Comparison of ENCODE assay signal across 28 mouse cellular contexts in the genomic region with DNA sequence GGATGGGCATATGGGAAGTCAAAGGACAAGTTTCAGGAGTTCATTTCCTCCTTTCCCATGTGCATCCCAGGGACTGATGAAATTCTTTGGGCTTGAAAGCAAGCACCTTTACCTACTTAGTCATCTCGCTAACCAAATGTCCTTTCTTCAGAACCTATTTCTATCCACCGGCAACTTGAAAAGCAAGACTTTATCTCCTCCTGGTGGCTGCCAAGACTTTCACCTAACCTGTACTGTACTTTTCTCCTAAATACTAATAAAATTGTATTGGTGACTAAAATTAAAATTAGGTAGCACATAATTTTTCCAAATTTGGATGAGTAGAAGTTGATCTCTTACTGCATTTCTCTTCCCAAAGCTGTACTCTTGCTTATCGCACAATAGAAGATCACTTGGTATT. TPM values are rescaled to one million over a fixed set of nuclear protein-coding genes. Genes with fewer than 3 reads are reported as not detected.
DNase-seq lines count a peak whose midpoint lies in the region; ATAC-seq and TF ChIP-seq lines count a peak whose summit lies in the region.
"Had no signal": no experiment of that assay in that cellular context is flagged by ENCODE, and none has a peak within 500 bp of the region (broad histone marks: within the 10 kb centered on the region; RNA-seq: fewer than 3 reads in every experiment).

No protein-coding gene starts in this region.

- no peaks in the 10 kb centered on the region for H3K36me3 ChIP-seq in intestine, postnatal 0 days (ENCODE audit: control insufficient read depth, insufficient read depth)
- no peaks in the 10 kb centered on the region for H3K36me3 ChIP-seq in intestine, embryonic 16.5 days (ENCODE audit: control insufficient read depth, insufficient read depth, low read length)
- H3K36me3 ChIP-seq in heart, embryonic 12.5 days, result no peaks in the 10 kb centered on the region
- H3K36me3 ChIP-seq: embryonic facial prominence, embryonic 12.5 days; embryonic facial prominence, embryonic 15.5 days; G1E; heart, embryonic 13.5 days had no signal

- no peaks in the 10 kb centered on the region for H3K4me1 ChIP-seq in intestine, postnatal 0 days (replicated peaks; ENCODE audit: control insufficient read depth, insufficient read depth, low read length)
- H3K4me1 ChIP-seq in intestine, embryonic 16.5 days (ENCODE audit: control insufficient read depth, insufficient read depth, low read length), result no peaks in the 10 kb centered on the region
- peaks cover 14% of the 10 kb centered on the region for H3K4me1 ChIP-seq in heart, embryonic 12.5 days (replicated peaks)
- H3K4me1 ChIP-seq: embryonic facial prominence, embryonic 12.5 days; embryonic facial prominence, embryonic 15.5 days had no signal

- no peaks in the 10 kb centered on the region for H3K27me3 ChIP-seq in intestine, postnatal 0 days (replicated peaks; ENCODE audit: control insufficient read depth, insufficient read depth, low read length)
- H3K27me3 ChIP-seq in intestine, embryonic 16.5 days (replicated peaks; ENCODE audit: control insufficient read depth, insufficient read depth, low read length), result no peaks in the 10 kb centered on the region
- H3K27me3 ChIP-seq in heart, embryonic 12.5 days (replicated peaks), result no peaks in the 10 kb centered on the region
- H3K27me3 ChIP-seq: embryonic facial prominence, embryonic 12.5 days; embryonic facial prominence, embryonic 15.5 days; heart, embryonic 13.5 days had no signal

- no peak overlapping the region for H3K9ac ChIP-seq in intestine, postnatal 0 days (ENCODE audit: low read depth, low read length)
- no peak overlapping the region for H3K9ac ChIP-seq in intestine, embryonic 16.5 days (ENCODE audit: low read depth, low read length)
- H3K9ac ChIP-seq in heart, embryonic 12.5 days, result no peak overlapping the region
- H3K9ac ChIP-seq: embryonic facial prominence, embryonic 12.5 days; embryonic facial prominence, embryonic 15.5 days; forebrain, postnatal 0 days; heart, embryonic 13.5 days; hindbrain, embryonic 14.5 days had no signal

- no peaks in the 10 kb centered on the region for H3K9me3 ChIP-seq in intestine, postnatal 0 days (ENCODE audit: control insufficient read depth)
- no peaks in the 10 kb centered on the region for H3K9me3 ChIP-seq in intestine, embryonic 16.5 days (ENCODE audit: control insufficient read depth, low read length)
- H3K9me3 ChIP-seq in heart, embryonic 12.5 days (replicated peaks), result no peaks in the 10 kb centered on the region
- H3K9me3 ChIP-seq: embryonic facial prominence, embryonic 12.5 days; embryonic facial prominence, embryonic 15.5 days; G1E; heart, embryonic 13.5 days had no signal

- H3K27ac ChIP-seq in intestine, postnatal 0 days (ENCODE audit: low read depth, low read length), result no peak overlapping the region
- no peak overlapping the region for H3K27ac ChIP-seq in intestine, embryonic 16.5 days (ENCODE audit: low read length)
- H3K27ac ChIP-seq in left cerebral cortex, adult 2 months, result peak overlapping the region; percentile 71
- H3K27ac ChIP-seq in heart, embryonic 12.5 days (ENCODE audit: poor library complexity, severe bottlenecking), result no peak overlapping the region
- H3K27ac ChIP-seq: embryonic facial prominence, embryonic 12.5 days; embryonic facial prominence, embryonic 15.5 days; gastrocnemius, adult 2 months; heart, embryonic 13.5 days; hindbrain, embryonic 14.5 days; hindbrain, postnatal 0 days had no signal

- intact Hi-C loops in left cerebral cortex, adult 2 months (cut with DNase I), result no loop called here

- H3K4me2 ChIP-seq in intestine, postnatal 0 days (replicated peaks; ENCODE audit: low read depth), result no peak overlapping the region
- H3K4me2 ChIP-seq in intestine, embryonic 16.5 days (ENCODE audit: low read depth, low read length), result no peak overlapping the region
- no peak overlapping the region for H3K4me2 ChIP-seq in heart, embryonic 12.5 days
- H3K4me2 ChIP-seq: embryonic facial prominence, embryonic 12.5 days; embryonic facial prominence, embryonic 15.5 days; heart, embryonic 13.5 days; hindbrain, embryonic 14.5 days had no signal

- no peak for DNase-seq in left cerebral cortex, adult 2 months (ENCODE audit: extremely low spot score in 1 of 2, low spot score in 2 of 2)
- no peak for DNase-seq in left cerebral cortex, adult 9 months (ENCODE audit: low spot score in 2 of 2)
- DNase-seq in 416B (ENCODE audit: low read depth), result peak; percentile 37
- DNase-seq in NIH3T3 (ENCODE audit: low read depth), result peak; percentile 11
- DNase-seq in cerebellum, adult 8-10 months, result no peak
- DNase-seq: adrenal gland, adult 8-10 months; adrenal gland, postnatal 25 days; cerebellum, adult 11-12 months; cerebellum, adult 9-10 months; cerebellum, postnatal 14 days; forebrain, postnatal 0 days; gastrocnemius, adult 2 months; gastrocnemius, postnatal 14 days; heart, adult 11 months; heart, postnatal 14 days; heart, postnatal 4 days; kidney, adult 11 months had no signal

- peak; percentile 18; the same call in 1 of the 2 replicates for TF ChIP-seq CTCF in intestine, postnatal 0 days (IDR thresholded peaks at IDR 0.05; ENCODE audit: low read depth)
- TF ChIP-seq CTCF in left cerebral cortex, adult 2 months (IDR thresholded peaks at IDR 0.05), result no peak; the same call in none of the 2 replicates

- WGBS in intestine, postnatal 0 days, result 87% methylated on average over 3 of the region's 3 CpGs
- 86% methylated on average over 3 of the region's 3 CpGs for WGBS in intestine, embryonic 16.5 days
- 88% methylated on average over 3 of the region's 3 CpGs for WGBS in heart, embryonic 12.5 days

- H3K4me3 ChIP-seq in intestine, postnatal 0 days (ENCODE audit: low read depth, low read length), result no peak overlapping the region
- no peak overlapping the region for H3K4me3 ChIP-seq in intestine, embryonic 16.5 days (ENCODE audit: low read length)
- no peak overlapping the region for H3K4me3 ChIP-seq in left cerebral cortex, adult 2 months
- H3K4me3 ChIP-seq in heart, embryonic 12.5 days, result no peak overlapping the region
- H3K4me3 ChIP-seq: embryonic facial prominence, embryonic 12.5 days; embryonic facial prominence, embryonic 15.5 days; gastrocnemius, adult 2 months; heart, embryonic 13.5 days had no signal

- no peak for ATAC-seq in intestine, postnatal 0 days
- ATAC-seq in intestine, embryonic 16.5 days, result no peak
- ATAC-seq in heart, embryonic 12.5 days (ENCODE audit: insufficient number of reproducible peaks, low FRiP score), result no peak
- ATAC-seq: forebrain, embryonic 14.5 days; forebrain, postnatal 0 days; hindbrain, postnatal 0 days; inflammation-experienced regulatory T-cells, adult 6 months had no signal

RNA-seq across cellular contexts. Expression of gene Mga, which starts 9.8 kb away (rescaled TPM):
- 8.9 and 11.2 TPM in 2 replicates for polyA plus RNA-seq in intestine, postnatal 0 days (2015; fragmentation: Nextera tagmentation; extraction: Ambion mirVana)
- polyA plus RNA-seq in intestine, embryonic 16.5 days (2015; fragmentation: Nextera tagmentation; extraction: Ambion mirVana), result 14.7 and 14.9 TPM in 2 replicates
- total RNA-seq in left cerebral cortex, adult 2 months (2021), result 10 to 100 TPM; 71.8 to 77.0 TPM
- polyA plus RNA-seq in heart, embryonic 12.5 days (2016; fragmentation: Nextera tagmentation; extraction: Ambion mirVana), result 27.6 and 29.0 TPM in 2 replicates

Comparison
In these comparisons a context has a peak if more than half of its experiments do, and no peak if none do; other contexts are left out.
1. DNase-seq: peak in 416B (single experiment) and NIH3T3 (single experiment); none in left cerebral cortex, adult 2 months (0 of 2), left cerebral cortex, adult 9 months (0 of 2) and cerebellum, adult 8-10 months (single experiment).